Mouse (Mus musculus): ENCODE data around the gene Zfp446. TPM values are rescaled to one million over a fixed set of nuclear protein-coding genes. Genes with fewer than 3 reads are reported as not detected.

The Zfp446 gene
- polyA plus RNA-seq, 1 experiment from 2014 or later, result 16.4 TPM

GRCm38 (mm10) chr7:13010005-13010908 is 32.6 kb downstream of the Zfp446 start, which contains the start of gene Zbtb45:
TSS of gene Zbtb45 (minus strand) at chr7:13010034.
- peak within 1 kb of the TSS; percentile 91 for H3K27ac ChIP-seq
- H3K4me1 ChIP-seq, result peaks cover 26% of the 10 kb centered on the region
- peak within 1 kb of the TSS; percentile 63 for H3K4me3 ChIP-seq
- H3K27me3 ChIP-seq (replicated peaks), result no peaks in the 10 kb centered on the region
- 10% methylated on average over 26 of the region's 26 CpGs for WGBS
- H3K9me3 ChIP-seq, result no peaks in the 10 kb centered on the region
- no peak for ATAC-seq (replicated peaks)
- peak within 1 kb of the TSS; percentile 79 for H3K4me2 ChIP-seq
- H3K9ac ChIP-seq, result peak within 1 kb of the TSS; percentile 65
- peaks cover 3% of the 10 kb centered on the region; the same call in 1 of the 2 replicates for H3K36me3 ChIP-seq (replicated peaks)

- no peak for ATAC-seq (replicated peaks)
Observed at GRCm38 (mm10) chr7:13013671-13014070, 36.0 kb downstream of the Zfp446 start.

GRCm38 (mm10) chr7:13014275-13014839 is 36.7 kb downstream of the Zfp446 start:
- WGBS, result 43% methylated on average over 6 of the region's 6 CpGs
- Histone ChIP-seq H3K4me1 (peaks cover 8% of the 10 kb centered on the region), H3K4me2 (no peak overlapping the region), H3K36me3 (replicated peaks) (no peaks in the 10 kb centered on the region), H3K27me3 (replicated peaks) (no peaks in the 10 kb centered on the region), H3K9me3 (no peaks in the 10 kb centered on the region), H3K9ac (no peak overlapping the region), H3K4me3 (no peak overlapping the region), H3K27ac (no peak overlapping the region)
- no peak for ATAC-seq (replicated peaks)

More at GRCm38 (mm10) chr7:13013671-13014070, 36.0 kb downstream of the Zfp446 start:
- WGBS, result 68% methylated on average over 4 of the region's 4 CpGs
- Histone ChIP-seq H3K27ac (no peak overlapping the region), H3K9ac (no peak overlapping the region), H3K4me2 (no peak overlapping the region), H3K27me3 (replicated peaks) (no peaks in the 10 kb centered on the region), H3K9me3 (no peaks in the 10 kb centered on the region), H3K4me1 (peaks cover 11% of the 10 kb centered on the region), H3K4me3 (no peak overlapping the region), H3K36me3 (replicated peaks) (no peaks in the 10 kb centered on the region)

- Histone ChIP-seq H3K27ac (no peak overlapping the region), H3K27me3 (replicated peaks) (no peaks in the 10 kb centered on the region), H3K4me3 (no peak overlapping the region), H3K9ac (no peak overlapping the region), H3K9me3 (no peaks in the 10 kb centered on the region), H3K36me3 (replicated peaks) (no peaks in the 10 kb centered on the region), H3K4me1 (peaks cover 6% of the 10 kb centered on the region), H3K4me2 (no peak overlapping the region)
- no peak for ATAC-seq (replicated peaks)
- 92% methylated on average over 1 of the region's 1 CpGs for WGBS
Observed at GRCm38 (mm10) chr7:13015217-13015616, 37.6 kb downstream of the Zfp446 start.

- no peaks in the 10 kb centered on the region for H3K27me3 ChIP-seq (replicated peaks)
- peaks cover 33% of the 10 kb centered on the region for H3K4me1 ChIP-seq
- H3K9ac ChIP-seq, result peak overlapping the region; percentile 53
- ATAC-seq (replicated peaks), result peak; percentile 35
- H3K4me2 ChIP-seq, result peak overlapping the region; percentile 97
- peak overlapping the region; percentile 99 for H3K27ac ChIP-seq
- H3K9me3 ChIP-seq, result no peaks in the 10 kb centered on the region
- H3K36me3 ChIP-seq (replicated peaks), result peaks cover 10% of the 10 kb centered on the region
- peak overlapping the region; percentile 86 for H3K4me3 ChIP-seq
- 3% methylated on average over 31 of the region's 31 CpGs for whole genome bisulfite sequencing
Observed at GRCm38 (mm10) chr7:13022773-13023535, 45.3 kb downstream of the Zfp446 start.

- WGBS, result under 1% methylated on average over 80 of the region's 95 CpGs
- Histone ChIP-seq H3K27me3 (replicated peaks) (no peaks in the 10 kb centered on the region), H3K36me3 (replicated peaks) (peaks cover 22% of the 10 kb centered on the region)
Observed at GRCm38 (mm10) chr7:13023928-13024731, 46.5 kb downstream of the Zfp446 start.

GRCm38 (mm10) chr7:13024805-13025204 is 47.2 kb downstream of the Zfp446 start:
- Histone ChIP-seq H3K27ac (peak overlapping the region; percentile 99), H3K9ac (peak overlapping the region; percentile 85), H3K4me1 (peaks cover 33% of the 10 kb centered on the region), H3K4me3 (peak overlapping the region; percentile 86), H3K4me2 (peak overlapping the region; percentile 97), H3K27me3 (replicated peaks) (no peaks in the 10 kb centered on the region), H3K36me3 (replicated peaks) (peaks cover 28% of the 10 kb centered on the region), H3K9me3 (no peaks in the 10 kb centered on the region)
- ATAC-seq (replicated peaks), result peak; percentile 70
- WGBS, result 1% methylated on average over 31 of the region's 44 CpGs

More at GRCm38 (mm10) chr7:13023928-13024731, 46.5 kb downstream of the Zfp446 start:
- peak; percentile 92 for ATAC-seq (replicated peaks)
- Histone ChIP-seq H3K4me3 (peak overlapping the region; percentile 86), H3K9ac (peak overlapping the region; percentile 85), H3K27ac (peak overlapping the region; percentile 99), H3K4me1 (peaks cover 33% of the 10 kb centered on the region), H3K9me3 (no peaks in the 10 kb centered on the region), H3K4me2 (peak overlapping the region; percentile 97)

GRCm38 (mm10) chr7:13025511-13026112 is 48.0 kb downstream of the Zfp446 start:
- WGBS, result 24% methylated on average over 4 of the region's 4 CpGs
- no peaks in the 10 kb centered on the region for H3K27me3 ChIP-seq (replicated peaks)
- H3K9ac ChIP-seq, result peak overlapping the region; percentile 85
- H3K36me3 ChIP-seq (replicated peaks), result peaks cover 37% of the 10 kb centered on the region
- ATAC-seq (replicated peaks), result no peak
- peak overlapping the region; percentile 97 for H3K4me2 ChIP-seq
- H3K4me1 ChIP-seq, result peaks cover 33% of the 10 kb centered on the region
- H3K4me3 ChIP-seq, result peak overlapping the region; percentile 86
- H3K27ac ChIP-seq, result peak overlapping the region; percentile 99; the same call in 1 of the 2 replicates
- H3K9me3 ChIP-seq, result no peaks in the 10 kb centered on the region

GRCm38 (mm10) chr7:13028986-13029385 is 51.3 kb downstream of the Zfp446 start:
- Histone ChIP-seq H3K36me3 (replicated peaks) (peaks cover 60% of the 10 kb centered on the region), H3K4me3 (no peak overlapping the region), H3K27me3 (replicated peaks) (no peaks in the 10 kb centered on the region), H3K9me3 (no peaks in the 10 kb centered on the region), H3K4me1 (peaks cover 34% of the 10 kb centered on the region), H3K9ac (no peak overlapping the region), H3K27ac (no peak overlapping the region), H3K4me2 (no peak overlapping the region)
- 88% methylated on average over 4 of the region's 4 CpGs for WGBS
- ATAC-seq (replicated peaks), result no peak

GRCm38 (mm10) chr7:13031069-13031468 is 53.4 kb downstream of the Zfp446 start:
- Histone ChIP-seq H3K4me3 (no peak overlapping the region), H3K4me2 (no peak overlapping the region), H3K36me3 (replicated peaks) (peaks cover 67% of the 10 kb centered on the region), H3K4me1 (peaks cover 42% of the 10 kb centered on the region), H3K9ac (no peak overlapping the region), H3K27me3 (replicated peaks) (no peaks in the 10 kb centered on the region), H3K9me3 (no peaks in the 10 kb centered on the region), H3K27ac (no peak overlapping the region)
- 68% methylated on average over 5 of the region's 5 CpGs for WGBS
- ATAC-seq (replicated peaks), result no peak

GRCm38 (mm10) chr7:13031983-13032382 is 54.3 kb downstream of the Zfp446 start:
- H3K36me3 ChIP-seq (replicated peaks), result peaks cover 68% of the 10 kb centered on the region
- peaks cover 42% of the 10 kb centered on the region for H3K4me1 ChIP-seq
- H3K27ac ChIP-seq, result peak overlapping the region; percentile 34; the same call in 1 of the 2 replicates
- no peak for ATAC-seq (replicated peaks)
- H3K4me3 ChIP-seq, result no peak overlapping the region
- no peaks in the 10 kb centered on the region for H3K9me3 ChIP-seq
- no peak overlapping the region for H3K4me2 ChIP-seq
- no peaks in the 10 kb centered on the region for H3K27me3 ChIP-seq (replicated peaks)
- WGBS, result 83% methylated on average over 2 of the region's 2 CpGs
- H3K9ac ChIP-seq, result no peak overlapping the region
